Mouse (Mus musculus): Measurements from ENCODE around the gene Hydin.
A peak's percentile ranks its signal among the peaks of the same experiment; 100 is the strongest.
"Not testable (repeated sequence)": the region's sequence is repeated elsewhere in the genome, so short reads cannot be mapped to it uniquely, and the experiment has no call there.

The Hydin gene

DNA sequence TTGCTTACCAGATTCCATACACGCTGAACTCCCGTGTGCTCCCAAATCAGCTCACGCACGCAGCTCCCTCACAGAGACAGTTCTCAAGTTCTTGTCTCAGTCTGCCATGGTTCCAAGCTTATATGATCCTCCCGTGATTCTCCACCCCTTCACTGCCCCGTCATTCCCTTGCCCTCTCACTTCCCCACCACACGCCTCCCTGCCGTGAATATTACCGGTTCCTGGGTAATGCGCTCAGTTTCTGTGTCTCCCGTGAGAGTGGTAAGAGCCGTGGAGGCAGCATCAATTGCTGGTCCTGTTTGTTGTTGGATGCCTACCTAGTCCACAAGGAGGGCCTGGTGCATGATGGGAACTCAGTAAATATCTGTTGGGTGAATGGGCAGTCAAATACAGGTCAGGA lies 255.1 kb downstream of the Hydin start:
- DNase-seq (ENCODE audit: low spot score in 2 of 2) = no peak

DNA sequence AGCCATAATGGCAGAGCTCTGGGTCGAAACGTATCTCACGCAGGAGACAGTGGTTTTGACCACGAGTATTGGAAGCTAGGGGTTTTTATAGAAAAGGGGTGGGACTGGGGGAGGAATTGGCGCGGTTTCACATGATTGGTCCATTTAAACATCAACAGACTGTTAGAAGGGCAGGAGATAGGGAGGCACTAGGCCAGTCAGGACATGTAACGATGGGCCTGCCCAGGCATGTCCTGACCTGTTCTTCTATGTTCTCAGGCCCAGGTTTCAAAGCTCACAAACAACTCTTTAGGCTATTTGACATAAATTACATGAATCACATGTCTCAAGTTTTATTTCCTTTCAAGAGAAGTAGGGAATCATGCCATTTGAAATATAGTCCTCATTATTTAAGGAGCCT lies 255.7 kb downstream of the Hydin start:
- DNase-seq (ENCODE audit: low spot score in 2 of 2) = not testable (repeated sequence)

DNA sequence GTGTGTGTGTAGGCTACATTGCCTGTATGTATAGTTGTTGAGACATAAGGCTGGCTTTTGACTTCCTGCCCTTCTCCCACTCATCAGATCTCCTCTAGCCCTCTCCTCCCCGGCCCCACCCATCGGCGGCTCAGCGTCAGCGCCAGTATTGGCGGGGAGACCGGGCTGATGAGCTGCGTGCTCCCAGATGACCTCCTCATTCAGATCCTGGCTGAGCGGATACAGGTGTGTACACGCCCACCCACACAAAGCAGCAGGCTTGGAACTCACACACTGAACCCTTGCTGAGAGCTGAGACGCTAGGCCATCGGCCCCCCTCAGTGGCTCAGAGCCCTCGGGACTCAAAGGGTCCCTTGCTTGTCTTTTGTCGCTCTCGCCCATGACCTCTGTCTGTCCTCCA lies 256.2 kb downstream of the Hydin start:
- DNase-seq (ENCODE audit: low spot score in 2 of 2) = no peak

GRCm38 (mm10) chr8:110525229-110525628 lies 258.5 kb downstream of the Hydin start:
- DNase-seq (ENCODE audit: low spot score in 2 of 2) = no peak

DNA sequence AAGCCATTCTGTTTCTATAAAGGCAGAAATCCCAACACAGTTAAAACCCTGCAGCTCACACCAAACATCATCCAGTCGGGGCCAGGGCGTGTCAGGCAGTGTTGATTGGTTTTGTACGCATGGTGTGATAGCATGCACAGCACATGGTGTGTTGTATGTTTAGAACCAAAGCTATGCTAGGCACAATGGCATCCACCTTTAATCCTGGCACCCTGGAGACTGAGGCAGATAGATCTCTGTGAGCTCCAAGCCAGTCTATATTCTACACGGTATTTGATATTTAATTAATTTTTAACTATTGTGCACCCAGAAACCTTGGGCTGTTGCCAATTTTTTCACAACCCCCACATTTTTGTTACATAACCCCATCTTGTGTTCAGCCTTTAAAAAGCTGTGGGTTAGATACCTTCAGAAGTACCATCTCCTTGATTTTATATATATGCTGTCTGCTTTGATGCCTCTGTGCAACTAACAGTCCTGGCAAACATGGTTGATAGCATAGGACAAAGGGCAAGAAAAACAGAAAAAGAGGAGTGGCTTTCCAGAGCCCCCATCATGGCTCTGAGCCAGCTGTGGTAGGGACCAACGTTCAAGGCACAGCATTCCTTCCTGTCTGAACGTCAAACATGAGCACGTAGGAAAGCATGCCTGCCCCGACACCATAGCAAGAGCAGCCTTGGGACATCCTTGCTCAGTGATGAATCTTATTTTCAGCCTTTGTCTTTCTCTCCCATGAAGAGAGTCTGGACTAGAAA lies 263.4 kb downstream of the Hydin start:
- no peak for DNase-seq (ENCODE audit: low spot score in 2 of 2)

- DNase-seq (ENCODE audit: low spot score in 2 of 2) = no peak
Measured at GRCm38 (mm10) chr8:110533781-110534180, 267.0 kb downstream of the Hydin start.

DNA sequence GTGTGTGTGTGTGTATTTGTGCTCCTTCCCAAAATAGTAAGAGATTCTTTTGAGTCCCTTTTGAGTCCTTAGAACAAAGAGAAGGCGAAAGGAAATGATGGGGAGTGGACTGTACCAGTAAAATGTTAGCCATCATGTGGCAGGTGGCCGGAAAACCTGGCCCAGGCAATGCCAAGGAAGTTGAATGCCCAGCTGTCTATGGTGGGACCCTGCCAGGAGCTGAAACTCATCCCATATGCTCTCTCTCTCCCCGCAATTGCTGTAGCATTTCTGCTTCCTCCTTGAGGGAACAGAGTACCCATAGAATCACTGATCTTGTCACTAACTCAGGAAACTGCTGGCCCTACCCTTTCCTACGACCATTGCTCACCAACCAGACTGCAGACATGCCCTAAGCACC lies 271.1 kb downstream of the Hydin start:
- no peak for DNase-seq (ENCODE audit: low spot score in 2 of 2)

DNA sequence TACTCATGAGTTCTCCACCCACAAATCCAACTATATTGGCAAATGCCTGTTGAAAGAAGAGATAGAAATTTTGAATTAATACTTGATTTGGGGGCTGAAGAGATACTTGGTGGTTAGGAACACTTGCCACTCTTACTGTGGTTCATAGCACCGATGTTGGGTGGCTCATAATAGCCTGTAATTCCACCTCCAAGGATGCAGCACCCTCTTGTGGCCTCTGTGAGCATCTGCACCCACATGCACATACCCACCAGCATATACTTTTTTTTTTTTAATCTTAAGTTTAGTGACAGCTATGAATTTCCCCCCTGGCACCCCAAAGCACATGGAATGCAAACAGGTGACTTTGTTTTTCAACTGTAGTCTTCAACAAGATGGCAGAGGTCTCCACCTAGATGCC lies 283.6 kb downstream of the Hydin start:
- DNase-seq (ENCODE audit: low spot score in 2 of 2) = no peak

DNA sequence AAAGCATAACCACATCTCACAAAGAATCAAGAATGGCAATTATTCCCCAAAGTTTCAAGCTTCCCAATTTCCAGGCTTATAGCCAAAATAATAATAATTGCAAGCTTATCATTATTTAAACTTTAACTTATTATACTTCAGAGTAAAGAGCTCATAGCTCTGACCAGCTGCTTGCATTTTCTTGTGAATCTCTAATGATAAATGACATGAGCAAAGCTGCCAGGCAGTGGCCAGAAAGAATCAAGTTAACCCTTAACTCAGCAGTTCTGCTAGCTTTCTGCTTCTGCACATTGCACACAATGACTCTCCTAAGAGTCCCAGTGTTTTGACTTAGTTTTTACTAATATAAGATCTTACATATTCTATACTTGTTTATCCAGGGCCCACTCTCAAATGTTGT lies 285.3 kb downstream of the Hydin start:
- DNase-seq (ENCODE audit: low spot score in 2 of 2) = not testable (repeated sequence)

DNA sequence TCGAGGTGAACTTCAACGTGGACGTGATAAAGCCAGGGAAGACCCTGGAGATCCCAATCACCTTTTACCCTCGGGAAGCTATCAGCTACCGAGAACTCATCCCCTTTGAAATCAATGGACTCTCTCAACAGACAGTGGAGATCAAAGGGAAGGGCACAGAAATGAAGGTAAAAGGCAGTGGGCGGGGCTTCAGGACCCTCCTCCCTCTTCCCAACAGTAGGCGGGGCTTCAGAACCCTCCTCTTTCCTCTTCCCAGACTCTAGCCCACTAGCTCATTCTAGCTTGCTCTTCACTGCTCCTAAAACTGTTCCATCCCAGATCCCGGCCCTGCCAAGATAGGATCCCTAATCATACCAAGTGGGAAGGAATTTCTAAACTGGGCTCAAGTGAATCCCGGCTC lies 325.9 kb downstream of the Hydin start:
- no peak for DNase-seq (ENCODE audit: low spot score in 2 of 2)

GRCm38 (mm10) chr8:110594164-110594563 lies 327.4 kb downstream of the Hydin start:
- no peak for DNase-seq (ENCODE audit: low spot score in 2 of 2)

- no peak for DNase-seq (ENCODE audit: low spot score in 2 of 2)
Measured at GRCm38 (mm10) chr8:110604556-110604955, 337.8 kb downstream of the Hydin start.

- no peak for DNase-seq (ENCODE audit: low spot score in 2 of 2)
Measured at GRCm38 (mm10) chr8:110605401-110606015, 338.7 kb downstream of the Hydin start.

DNA sequence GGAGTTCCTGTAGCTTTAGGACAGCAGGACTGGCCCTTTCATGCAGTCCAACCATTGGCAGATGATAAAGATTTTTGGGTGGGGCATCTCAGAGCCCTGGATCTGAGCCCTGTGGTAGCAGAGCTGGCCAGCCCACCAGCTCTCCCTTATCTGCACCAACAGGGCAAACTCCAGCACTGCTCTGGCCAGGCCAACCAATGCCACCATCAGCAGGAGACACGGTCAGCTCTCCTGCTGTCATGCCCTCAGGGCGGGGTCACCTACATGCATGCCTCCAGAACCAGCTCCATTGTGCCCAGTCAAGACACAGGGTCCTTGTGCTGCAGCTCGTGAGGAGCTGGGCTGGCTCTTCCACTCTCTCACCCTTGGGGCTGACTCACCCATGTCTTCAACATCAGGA lies 349.0 kb downstream of the Hydin start:
- DNase-seq (ENCODE audit: low spot score in 2 of 2) = no peak

DNA sequence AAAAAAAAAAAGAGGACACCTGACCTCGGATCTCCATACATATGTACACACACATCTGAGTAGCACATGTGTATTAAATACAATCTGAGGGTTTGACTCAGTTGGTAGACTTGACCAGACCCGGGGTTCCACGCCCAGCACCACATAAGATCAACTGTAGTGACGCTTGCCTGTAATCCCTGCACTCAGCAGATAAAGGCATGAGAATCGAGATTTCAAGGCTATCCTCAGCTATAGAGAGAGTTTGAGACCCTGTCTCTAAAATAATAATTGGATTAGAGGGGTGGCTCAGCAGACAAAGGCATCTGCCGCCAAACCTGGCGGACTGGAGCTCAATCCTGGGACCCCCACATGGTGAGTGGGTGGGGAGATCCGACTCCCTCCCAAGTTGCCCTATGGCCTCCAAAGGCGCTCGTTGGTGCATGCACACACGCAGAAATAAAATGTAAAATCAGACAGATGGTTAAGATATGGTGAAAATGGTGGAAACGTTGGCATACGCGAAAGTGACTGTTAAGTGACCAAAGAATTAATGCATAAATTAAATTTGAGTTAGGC lies 351.1 kb downstream of the Hydin start:
- DNase-seq (ENCODE audit: low spot score in 2 of 2) = no peak

- DNase-seq (ENCODE audit: low spot score in 2 of 2) = peak; percentile 95 to 99
Measured at GRCm38 (mm10) chr8:110618391-110619207, 351.8 kb downstream of the Hydin start, which contains the start of gene Vac14. TSS of gene Vac14 (plus strand) at chr8:110618585.

GRCm38 (mm10) chr8:110619208-110619574 lies 352.4 kb downstream of the Hydin start:
- no peak for DNase-seq (ENCODE audit: low spot score in 2 of 2)

- no peak for DNase-seq (ENCODE audit: low spot score in 2 of 2)
Measured at GRCm38 (mm10) chr8:110619919-110620318, 353.1 kb downstream of the Hydin start.

DNA sequence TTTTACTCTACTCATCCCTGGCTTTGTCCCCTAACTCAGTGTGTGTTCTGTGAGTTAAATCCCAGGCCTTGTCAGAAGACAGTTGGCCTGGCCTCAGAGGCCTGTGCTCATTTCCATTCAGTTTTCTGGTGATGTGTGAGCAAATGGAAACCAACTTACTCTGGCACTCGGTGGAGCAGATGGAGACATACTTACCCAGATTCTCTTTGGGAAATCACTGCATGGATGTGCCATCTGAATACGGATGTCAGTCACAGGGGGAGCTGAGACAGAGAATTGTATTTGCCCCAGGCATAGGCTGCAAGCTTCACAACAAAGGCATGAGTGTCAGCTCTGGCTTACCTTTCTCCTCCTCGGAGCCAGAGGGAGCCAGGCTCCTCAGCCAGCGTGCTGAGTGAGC lies 359.7 kb downstream of the Hydin start:
- no peak for DNase-seq (ENCODE audit: low spot score in 2 of 2)

DNA sequence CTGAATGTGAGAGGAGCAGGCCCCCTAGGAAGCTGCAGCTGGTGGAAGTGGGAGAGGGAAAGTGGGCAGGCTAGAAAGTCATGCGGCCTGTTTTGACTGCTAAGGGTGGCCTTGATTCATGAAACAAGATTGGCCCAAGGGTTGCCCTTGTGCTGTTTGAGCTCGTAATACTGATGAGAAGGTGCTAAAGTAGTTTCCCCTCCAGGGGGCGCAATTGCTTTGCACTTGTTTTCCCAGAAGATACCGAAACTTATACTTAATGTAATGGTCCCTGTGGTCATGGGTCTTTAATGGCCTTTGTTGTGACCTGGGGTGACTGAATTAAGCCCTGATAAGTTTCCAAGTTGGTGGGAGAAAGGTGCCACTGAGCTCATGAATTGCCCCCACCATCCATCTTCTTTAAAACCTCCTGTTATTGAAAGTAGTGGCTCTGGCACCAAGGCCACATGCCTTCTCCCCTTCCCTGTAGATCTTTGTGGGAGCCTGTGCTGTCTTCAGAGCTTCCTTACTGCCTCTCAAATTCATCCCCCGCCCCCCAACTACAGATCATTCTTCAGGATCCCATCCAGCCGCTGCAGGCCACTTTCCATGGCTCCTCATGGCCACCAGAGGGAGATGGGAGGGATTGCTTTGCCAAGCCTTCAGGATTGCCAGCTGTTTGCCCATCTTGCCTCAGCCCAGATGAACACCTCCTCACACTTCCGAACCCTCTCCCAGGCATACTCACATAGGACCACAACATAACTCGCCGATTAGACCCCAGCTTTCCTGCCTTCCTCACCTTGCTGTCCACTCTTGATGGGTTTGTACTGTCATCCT lies 362.7 kb downstream of the Hydin start:
- no peak for DNase-seq (ENCODE audit: low spot score in 2 of 2)

- DNase-seq (ENCODE audit: low spot score in 2 of 2) = no peak
Measured at GRCm38 (mm10) chr8:110630079-110630478, 363.3 kb downstream of the Hydin start.
